Mouse (Mus musculus): Measurements from ENCODE around the gene Rab1b.
"Not testable (repeated sequence)": the region's sequence is repeated elsewhere in the genome, so short reads cannot be mapped to it uniquely, and the experiment has no call there.

Rab1b gene

DNA sequence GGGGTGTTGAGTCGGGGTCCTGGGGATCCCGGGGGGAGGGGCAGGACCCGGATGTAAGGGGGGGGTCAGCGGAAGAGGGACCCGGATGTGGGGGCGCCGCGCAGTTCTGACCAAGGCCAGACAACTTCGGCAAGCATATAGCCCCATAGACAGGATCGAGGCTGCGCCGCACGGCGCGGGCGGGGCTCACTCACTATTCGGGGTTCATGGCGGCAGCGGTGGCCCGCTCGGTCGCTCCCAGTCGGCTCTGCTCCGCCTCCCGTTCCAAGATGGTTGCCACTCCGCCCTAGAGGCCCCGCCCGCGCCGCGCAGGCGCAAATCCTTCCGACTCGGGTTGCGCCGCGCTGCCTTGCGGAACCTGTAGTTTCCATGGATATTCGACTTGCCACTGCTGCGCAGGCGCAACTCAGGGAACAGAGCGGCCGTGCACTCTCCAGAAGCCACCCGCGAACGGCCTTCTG lies at the start of gene Rab1b:
TSS of gene Rab1b (minus strand) at position 342 of the 461 bp plus-strand sequence.
- DNase-seq, result peak; percentile 98

DNA sequence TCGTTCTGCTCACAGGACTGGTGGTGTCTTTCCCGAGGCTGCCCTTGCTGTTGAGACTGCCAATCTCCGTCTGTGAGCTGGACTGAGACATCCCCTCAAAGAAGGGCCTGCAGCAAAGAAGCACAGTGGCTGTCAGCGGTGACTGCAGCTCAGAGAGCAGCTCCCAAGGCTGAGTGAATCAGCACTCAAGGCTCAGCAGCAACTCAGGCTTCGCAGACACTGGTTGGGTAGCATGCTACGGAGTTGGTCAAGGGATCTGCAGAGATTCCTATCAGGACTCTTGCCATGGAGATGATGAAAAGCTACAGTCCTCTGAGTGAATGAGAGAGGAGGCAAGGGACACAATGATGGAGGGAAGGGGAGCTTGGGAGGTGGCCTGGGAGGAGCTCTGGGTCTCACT lies 45.4 kb upstream of the Rab1b start:
- no peak for DNase-seq

- no peak for DNase-seq
Measured at GRCm38 (mm10) chr19:5151741-5152140, 44.9 kb upstream of the Rab1b start.

DNA sequence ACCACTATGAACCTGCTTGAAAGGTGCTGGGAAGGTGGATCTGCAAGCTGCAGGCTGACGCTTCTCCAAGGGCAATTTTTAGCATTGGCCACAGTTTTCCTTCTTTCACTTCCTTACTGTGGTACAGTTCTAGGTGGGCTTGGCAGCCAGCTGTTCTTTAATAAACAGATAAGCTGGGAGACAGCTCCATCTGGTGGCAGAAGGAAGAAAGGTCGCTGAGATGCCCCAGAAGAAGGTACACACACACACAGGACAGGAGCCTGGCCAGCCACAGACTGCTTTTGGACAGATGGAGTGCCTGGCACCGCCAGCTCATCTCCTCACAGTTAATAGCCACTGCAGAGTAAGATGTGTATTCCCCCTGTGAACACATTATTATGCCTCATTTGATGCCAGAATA lies 44.5 kb upstream of the Rab1b start:
- peak; percentile 41 for DNase-seq

DNA sequence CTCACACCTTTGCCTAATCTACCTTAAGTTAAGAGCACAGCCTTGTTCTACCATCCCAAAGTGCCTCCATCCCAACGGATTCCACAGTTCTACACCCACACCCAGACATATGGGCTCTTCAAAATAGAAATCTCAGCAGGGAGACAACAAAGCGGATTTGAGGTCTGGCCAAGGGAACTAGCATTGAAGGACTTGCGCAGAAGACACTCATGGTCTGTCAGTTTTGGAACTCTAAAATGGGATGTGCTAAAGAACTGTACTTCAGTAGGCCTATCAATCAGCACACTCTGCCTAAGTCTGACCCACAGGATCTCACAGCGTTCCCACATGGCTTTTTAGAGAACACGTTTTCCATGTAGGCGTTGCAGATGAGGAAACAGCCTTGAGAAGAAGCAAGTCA lies 43.5 kb upstream of the Rab1b start:
- DNase-seq, result no peak

- not testable (repeated sequence) for DNase-seq
Measured at GRCm38 (mm10) chr19:5149041-5149440, 42.2 kb upstream of the Rab1b start.

DNA sequence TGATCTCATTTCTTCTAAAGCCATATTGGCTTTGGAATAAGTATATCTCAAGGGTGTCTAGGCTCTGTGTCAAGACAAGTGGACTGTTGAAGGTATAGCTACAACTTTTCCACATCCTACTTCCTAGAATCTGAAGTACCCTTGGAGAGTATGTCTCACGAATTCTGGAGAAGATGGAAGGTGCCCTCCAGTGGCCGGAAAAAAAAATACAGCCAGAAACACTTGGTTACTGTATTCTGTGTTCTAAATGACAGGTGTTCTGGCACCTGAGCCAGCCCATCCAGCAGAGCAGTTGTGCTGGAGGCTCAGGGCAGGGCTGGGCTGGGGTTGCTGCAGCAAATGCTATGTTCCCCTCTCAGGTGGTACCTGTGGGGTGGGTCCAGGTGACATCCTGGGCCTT lies 32.8 kb upstream of the Rab1b start:
- peak; percentile 42 to 49 for DNase-seq

- no peak for DNase-seq
Measured at GRCm38 (mm10) chr19:5131237-5131636, 24.4 kb upstream of the Rab1b start.

GRCm38 (mm10) chr19:5129770-5130169 lies 22.9 kb upstream of the Rab1b start:
- DNase-seq, result no peak

DNA sequence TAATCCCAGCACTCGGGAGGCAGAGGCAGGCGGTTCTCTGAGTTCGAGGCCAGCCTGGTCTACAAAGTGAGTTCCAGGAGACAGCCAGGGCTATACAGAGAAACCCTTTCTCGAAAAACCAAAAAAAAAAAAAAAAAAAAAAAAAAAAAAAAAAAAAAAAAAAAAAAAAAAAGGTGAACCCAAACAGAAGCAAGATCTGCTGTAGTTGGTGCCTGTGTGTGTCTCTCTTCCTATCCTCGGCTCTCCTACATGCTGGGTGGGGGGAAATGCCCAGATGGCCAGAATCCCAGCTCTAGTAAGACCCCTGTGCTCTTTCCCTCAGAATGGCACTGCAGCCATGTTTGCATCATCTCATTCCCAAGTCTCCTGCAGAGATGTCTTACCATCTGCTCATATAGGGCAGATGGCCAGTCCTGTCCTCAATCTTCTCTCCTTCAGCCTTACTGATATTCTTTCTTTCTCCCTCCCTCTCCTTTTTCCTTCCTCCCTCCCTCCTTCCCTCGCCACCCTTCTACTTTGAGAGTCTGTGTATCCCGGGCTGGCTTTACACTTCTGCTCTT lies 17.3 kb upstream of the Rab1b start:
- no peak for DNase-seq

GRCm38 (mm10) chr19:5123241-5123640 lies 16.4 kb upstream of the Rab1b start:
- DNase-seq, result no peak

- no peak for DNase-seq
Measured at GRCm38 (mm10) chr19:5122492-5122891, 15.6 kb upstream of the Rab1b start.

- DNase-seq, result no peak
Measured at GRCm38 (mm10) chr19:5118384-5118698, 11.5 kb upstream of the Rab1b start, which contains the start of gene Klc2. Klc2 (minus strand) TSS chr19:5118560.

- peak; percentile 78 to 80 for DNase-seq
Measured at GRCm38 (mm10) chr19:5117494-5118383, 10.9 kb upstream of the Rab1b start.

DNA sequence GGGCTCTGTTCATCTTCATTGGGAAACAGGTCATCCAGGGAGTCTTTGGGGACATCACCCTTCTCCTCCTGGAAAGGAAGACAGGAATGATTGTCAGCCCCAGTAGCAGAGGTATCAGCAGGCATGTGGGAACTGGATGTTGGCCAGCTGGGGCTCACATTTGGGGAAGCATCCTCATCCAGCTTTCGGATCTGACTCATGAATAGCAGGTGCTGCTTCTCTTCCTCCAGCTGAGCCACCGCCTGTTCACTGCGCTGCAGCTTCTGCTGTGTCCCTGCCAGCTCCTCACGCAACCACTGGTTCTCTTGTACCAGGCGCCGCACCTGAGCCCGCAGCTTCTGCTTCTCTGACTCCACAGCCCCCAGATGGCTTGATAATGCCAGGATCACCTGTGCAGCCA lies 6.9 kb upstream of the Rab1b start:
- no peak for DNase-seq

DNA sequence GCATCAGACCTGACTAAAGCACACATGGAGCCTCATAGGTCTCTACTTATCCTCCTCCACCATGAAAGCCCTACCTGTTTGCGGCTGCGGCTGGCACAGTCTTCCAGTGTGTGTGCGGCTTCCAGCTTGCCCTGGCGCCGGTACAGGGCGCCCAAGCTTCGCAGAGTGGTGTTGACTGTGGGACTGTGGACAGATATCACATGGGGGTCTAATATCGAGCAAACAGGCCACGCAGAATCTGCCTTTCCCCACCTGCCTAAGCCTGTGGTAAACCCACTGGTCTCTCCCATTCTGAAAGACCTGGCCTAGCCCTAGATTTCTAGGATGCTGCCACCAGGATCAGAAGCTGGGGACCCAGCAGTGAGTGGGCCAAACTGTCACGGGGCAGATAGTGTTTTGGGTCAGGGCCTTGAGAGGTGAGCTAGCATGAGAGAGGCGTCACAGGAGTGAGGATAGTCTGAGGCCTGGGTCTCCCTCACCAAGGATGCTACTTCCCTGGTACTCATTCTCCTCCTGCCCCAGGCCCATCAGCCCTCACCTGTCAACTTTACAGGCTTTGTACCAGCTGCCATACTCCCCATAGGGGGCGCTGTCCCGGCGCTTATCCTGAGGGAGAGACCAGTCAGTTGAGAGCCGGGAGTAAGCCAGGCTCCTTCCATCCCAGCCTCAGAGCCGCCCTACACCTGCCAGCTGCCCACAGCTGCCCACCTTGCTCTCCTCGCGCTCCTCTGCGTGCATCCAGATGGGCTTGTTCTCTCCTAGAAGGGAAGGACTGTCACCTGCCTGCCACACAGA lies 3.0 kb upstream of the Rab1b start:
- DNase-seq, result peak in 1 of 2 experiments; percentile 34

DNA sequence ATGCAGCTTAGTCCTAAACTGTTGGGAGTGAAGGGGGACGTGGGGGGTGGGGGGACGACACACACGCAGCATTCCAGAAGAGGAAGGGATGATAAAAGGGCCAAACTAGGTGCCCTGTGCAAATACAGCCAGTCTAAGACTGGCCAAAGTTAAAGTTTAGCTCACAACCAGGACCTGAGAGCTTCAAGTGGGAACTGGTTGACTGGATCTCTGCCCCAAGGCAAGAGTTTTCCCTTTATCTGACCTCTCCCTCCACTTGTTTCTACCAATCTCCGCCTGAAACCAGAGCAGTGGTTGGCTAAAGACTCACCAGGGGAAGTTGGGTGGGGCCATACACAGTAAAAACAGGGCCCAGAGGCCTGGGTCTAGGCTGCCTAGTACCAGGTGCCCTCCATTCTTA lies 1.8 kb upstream of the Rab1b start:
- DNase-seq, result no peak

- DNase-seq, result peak in 1 of 2 experiments; percentile 25
Measured at GRCm38 (mm10) chr19:5108271-5108575, 1.4 kb upstream of the Rab1b start.

- DNase-seq, result peak in 1 of 2 experiments; percentile 23
Measured at GRCm38 (mm10) chr19:5107556-5108270, 841 bp upstream of the Rab1b start.

DNA sequence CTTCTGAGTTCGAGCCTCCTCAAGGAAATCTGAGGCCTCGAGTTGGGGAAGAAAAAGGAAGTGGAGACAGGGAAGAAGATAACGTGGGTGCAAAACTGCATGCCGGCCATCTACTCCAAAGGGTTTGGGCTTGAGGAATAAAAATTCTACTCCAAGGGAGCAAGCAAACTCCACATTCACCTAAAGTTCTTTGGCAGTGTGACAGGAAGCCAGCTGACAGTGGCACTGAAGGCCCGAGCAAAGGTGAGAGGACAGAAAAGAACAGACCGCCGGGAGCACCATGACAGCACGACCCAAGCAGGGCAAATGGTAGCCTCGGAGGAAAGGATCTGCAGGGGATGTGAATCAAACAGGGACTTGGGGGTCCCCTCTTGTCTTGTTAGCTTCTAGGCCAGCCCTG lies 798 bp downstream of the Rab1b start:
- DNase-seq, result no peak

- peak; percentile 69 to 76 for DNase-seq
Measured at GRCm38 (mm10) chr19:5098363-5099143, 8.3 kb downstream of the Rab1b start, which contains the start of gene Cnih2. Cnih2 (minus strand) TSS chr19:5098521.

Data from thymus, postnatal 36 days (tissue).